Mouse (Mus musculus) liver, embryonic 16.5 days (tissue): ENCODE results near the gene Rorc. TPM values are rescaled to one million over a fixed set of nuclear protein-coding genes. Genes with fewer than 3 reads are reported as not detected.

Experiments
- ATAC-seq: fragments of 200-750 bp; cut with Nextera tagmentation; 2 replicates; pipeline ENCODE4 v1.8.0; 2017; ENCODE audit warnings: low read depth, mild to moderate bottlenecking, moderate number of reproducible peaks, moderate library complexity
- H3K27ac ChIP-seq: fragments of 300-500 bp; sonication (generic); 2 replicates; pipeline ENCODE4 v1.5.1; 2014; ENCODE audit warnings: mild to moderate bottlenecking, low read length
- H3K27me3 ChIP-seq: fragments of 300-500 bp; sonication (generic); 2 replicates; pipeline ENCODE4 v1.6.1; 2014; ENCODE audit warnings: low read depth, low read length, mixed read lengths; ENCODE audit not compliant: control insufficient read depth, insufficient read depth
- H3K36me3 ChIP-seq: fragments of 300-500 bp; sonication (generic); 2 replicates; pipeline ENCODE4 v1.6.1; 2014; ENCODE audit warnings: mild to moderate bottlenecking; ENCODE audit not compliant: control insufficient read depth, insufficient read depth
- H3K4me1 ChIP-seq: fragments of 300-500 bp; sonication (generic); 2 replicates; pipeline ENCODE4 v1.6.1; 2014; ENCODE audit warnings: low read depth, low read length, mixed read lengths; ENCODE audit not compliant: control insufficient read depth
- H3K4me2 ChIP-seq: fragments of 300-500 bp; sonication (generic); 2 replicates; pipeline ENCODE4 v1.6.1; 2014; ENCODE audit warnings: low read depth, low read length, mixed read lengths
- H3K4me3 ChIP-seq: fragments of 300-500 bp; sonication (generic); 2 replicates; pipeline ENCODE4 v1.5.1; 2014; ENCODE audit warnings: low read depth, mild to moderate bottlenecking, low read length
- H3K9ac ChIP-seq: fragments of 300-500 bp; sonication (generic); 2 replicates; pipeline ENCODE4 v1.6.1; 2014; ENCODE audit warnings: low read depth, low read length
- H3K9me3 ChIP-seq: fragments of 300-500 bp; sonication (generic); replicated peaks from 2 replicates; pipeline ENCODE4 v1.6.1; 2016; ENCODE audit warnings: low read length; ENCODE audit not compliant: control insufficient read depth
- WGBS: fragments of 180-500 bp; shearing (Covaris S2); extraction: QIAGEN DNeasy Blood & Tissue Kit; methylation state at CpG from one replicate; pipeline ENCODE4 v1.1.7; 2014; ENCODE audit not compliant: insufficient replicate concordance; 5-methylcytosine and 5-hydroxymethylcytosine counted together
- polyA plus RNA-seq: library from polyadenylated mRNA; unstranded; fragments of >200 nt; fragmentation: Nextera tagmentation; extraction: Ambion mirVana; gene quantifications from 2 replicates; pipeline ENCODE4 v1.2.1, GENCODE M21; 2015

Gene Rorc
- polyA plus RNA-seq, 1 experiment from 2014 or later = 2.3 TPM

DNA sequence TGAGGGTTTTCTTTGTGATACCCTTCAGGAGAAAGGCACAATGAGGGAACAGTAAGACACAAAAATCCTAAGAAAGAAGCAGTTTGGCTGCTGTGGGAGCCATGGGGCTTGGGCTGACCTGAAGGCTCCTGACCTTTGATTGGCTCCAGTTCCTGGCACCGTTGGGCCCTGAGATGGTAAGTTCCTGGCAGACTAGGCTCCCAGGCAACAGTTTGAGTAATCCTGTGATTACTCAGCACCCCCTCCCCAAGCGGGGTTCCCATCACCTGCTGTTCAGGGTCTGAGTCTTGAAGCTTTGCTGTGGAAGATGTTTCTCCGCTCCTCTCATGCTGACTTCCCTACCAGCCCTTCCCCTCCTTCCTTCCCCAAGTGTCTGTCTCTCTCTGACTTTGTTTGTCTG lies 10.9 kb downstream of the Rorc start:
- no peak overlapping the region for H3K4me2 ChIP-seq
- H3K4me3 ChIP-seq = no peak overlapping the region
- no peaks in the 10 kb centered on the region for H3K27me3 ChIP-seq
- WGBS = 50% methylated on average over 3 of the region's 3 CpGs
- no peak overlapping the region for H3K9ac ChIP-seq
- H3K9me3 ChIP-seq = no peaks in the 10 kb centered on the region
- H3K27ac ChIP-seq = no peak overlapping the region
- ATAC-seq = no peak
- no peaks in the 10 kb centered on the region for H3K36me3 ChIP-seq
- no peaks in the 10 kb centered on the region for H3K4me1 ChIP-seq

DNA sequence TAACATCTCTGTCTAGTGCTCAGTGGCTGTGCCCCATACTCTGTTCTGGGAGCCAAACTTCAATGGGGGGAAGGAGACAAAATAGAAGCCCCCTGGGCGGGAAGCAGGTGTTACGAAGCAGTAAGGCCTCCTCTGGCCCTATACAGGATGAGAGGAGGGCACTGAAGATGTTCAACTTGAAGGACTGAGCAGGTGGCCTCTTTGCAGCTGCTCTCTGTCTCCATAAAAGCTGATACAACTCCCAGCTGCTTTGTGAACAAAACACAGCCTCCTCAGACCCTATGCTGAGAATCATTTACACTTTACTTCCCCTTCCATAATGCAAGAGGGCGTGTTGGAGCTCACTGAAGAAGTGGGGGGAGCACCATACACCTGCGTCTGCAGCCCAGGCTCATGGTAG lies 14.1 kb downstream of the Rorc start:
- Histone ChIP-seq H3K4me3 (no peak overlapping the region), H3K36me3 (no peaks in the 10 kb centered on the region), H3K9ac (no peak overlapping the region), H3K27ac (no peak overlapping the region), H3K9me3 (no peaks in the 10 kb centered on the region), H3K4me2 (no peak overlapping the region), H3K4me1 (no peaks in the 10 kb centered on the region), H3K27me3 (no peaks in the 10 kb centered on the region)
- no peak for ATAC-seq
- 40% methylated on average over 4 of the region's 4 CpGs for WGBS

DNA sequence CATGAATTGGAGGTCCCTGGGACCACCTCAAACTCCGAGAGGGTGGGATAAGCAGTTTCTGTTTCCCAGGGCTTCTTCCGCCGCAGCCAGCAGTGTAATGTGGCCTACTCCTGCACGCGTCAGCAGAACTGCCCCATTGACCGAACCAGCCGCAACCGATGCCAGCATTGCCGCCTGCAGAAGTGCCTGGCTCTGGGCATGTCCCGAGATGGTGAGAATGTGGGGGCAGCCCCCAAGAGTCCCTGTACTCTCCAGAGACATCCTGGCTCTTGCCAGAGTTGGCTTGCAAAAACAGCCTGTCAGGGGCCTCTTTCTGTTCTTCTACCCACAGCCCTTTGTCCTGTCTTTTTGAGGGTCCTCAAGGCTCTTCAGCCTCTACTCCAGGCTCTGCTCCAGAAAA lies 14.8 kb downstream of the Rorc start:
- no peaks in the 10 kb centered on the region for H3K9me3 ChIP-seq
- no peak for ATAC-seq
- no peaks in the 10 kb centered on the region for H3K27me3 ChIP-seq
- H3K4me1 ChIP-seq = no peaks in the 10 kb centered on the region
- no peak overlapping the region for H3K9ac ChIP-seq
- no peak overlapping the region for H3K4me3 ChIP-seq
- 79% methylated on average over 10 of the region's 10 CpGs for WGBS
- H3K36me3 ChIP-seq = no peaks in the 10 kb centered on the region
- H3K27ac ChIP-seq = no peak overlapping the region
- no peak overlapping the region for H3K4me2 ChIP-seq

DNA sequence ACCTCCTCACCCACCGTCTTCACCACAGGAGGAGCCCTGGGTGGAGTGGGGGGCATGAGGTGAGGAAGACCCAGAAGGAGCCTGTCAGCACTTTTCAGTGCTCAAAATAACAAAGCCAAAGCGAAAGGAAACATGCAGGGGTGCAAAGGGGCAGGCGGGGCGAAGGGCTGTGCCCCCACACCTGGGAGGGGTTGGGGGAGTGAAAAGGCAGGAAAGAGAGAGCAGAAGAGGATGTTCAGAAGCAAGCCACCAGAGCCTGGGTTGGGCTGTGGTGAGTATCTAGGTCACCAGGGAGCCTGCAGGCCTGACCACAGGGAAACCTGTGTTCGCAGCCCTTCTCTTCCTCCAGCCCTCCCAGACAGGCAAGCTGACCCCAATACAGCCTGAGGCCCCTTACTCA lies 15.5 kb downstream of the Rorc start:
- 19% methylated on average over 5 of the region's 5 CpGs for WGBS
- Histone ChIP-seq H3K27me3 (no peaks in the 10 kb centered on the region), H3K27ac (no peak overlapping the region), H3K36me3 (no peaks in the 10 kb centered on the region), H3K9ac (no peak overlapping the region), H3K4me3 (no peak overlapping the region), H3K4me2 (no peak overlapping the region), H3K9me3 (no peaks in the 10 kb centered on the region), H3K4me1 (no peaks in the 10 kb centered on the region)
- no peak for ATAC-seq

DNA sequence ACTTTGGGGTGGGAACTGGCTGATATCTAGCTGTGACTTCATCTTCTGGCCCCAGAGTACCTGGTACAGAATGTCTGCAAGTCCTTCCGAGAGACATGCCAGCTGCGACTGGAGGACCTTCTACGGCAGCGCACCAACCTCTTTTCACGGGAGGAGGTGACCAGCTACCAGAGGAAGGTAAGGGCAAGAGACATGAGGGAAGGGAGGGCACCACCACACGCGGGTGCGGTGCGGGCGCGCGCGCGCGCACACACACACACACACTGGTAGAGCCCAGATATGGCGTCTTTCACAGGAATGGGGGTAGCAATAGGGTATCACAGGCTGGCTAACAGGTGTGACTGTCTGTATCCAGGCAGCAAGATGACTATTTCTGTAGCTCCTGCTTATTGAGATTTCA lies 16.8 kb downstream of the Rorc start:
- H3K4me3 ChIP-seq = no peak overlapping the region
- H3K4me1 ChIP-seq = no peaks in the 10 kb centered on the region
- H3K9me3 ChIP-seq = no peaks in the 10 kb centered on the region
- no peak overlapping the region for H3K9ac ChIP-seq
- no peak overlapping the region for H3K4me2 ChIP-seq
- no peak for ATAC-seq
- 80% methylated on average over 16 of the region's 16 CpGs for WGBS
- no peaks in the 10 kb centered on the region for H3K36me3 ChIP-seq
- H3K27me3 ChIP-seq = no peaks in the 10 kb centered on the region
- no peak overlapping the region for H3K27ac ChIP-seq

DNA sequence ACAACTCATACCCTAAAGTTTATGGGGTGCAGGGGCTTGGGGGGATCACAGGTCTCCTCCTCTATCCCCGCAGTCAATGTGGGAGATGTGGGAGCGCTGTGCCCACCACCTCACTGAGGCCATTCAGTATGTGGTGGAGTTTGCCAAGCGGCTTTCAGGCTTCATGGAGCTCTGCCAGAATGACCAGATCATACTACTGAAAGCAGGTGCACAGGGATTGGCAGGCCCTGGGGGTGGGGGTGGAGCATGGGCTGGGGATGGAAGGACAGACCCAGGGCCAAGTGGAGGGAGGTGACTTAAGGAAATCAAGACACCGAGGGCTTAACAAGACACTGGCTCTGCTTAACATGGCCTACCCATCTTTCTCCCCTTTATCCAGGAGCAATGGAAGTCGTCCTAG lies 18.4 kb downstream of the Rorc start:
- H3K36me3 ChIP-seq = no peaks in the 10 kb centered on the region
- H3K4me1 ChIP-seq = no peaks in the 10 kb centered on the region
- H3K9ac ChIP-seq = no peak overlapping the region
- no peaks in the 10 kb centered on the region for H3K9me3 ChIP-seq
- no peak for ATAC-seq
- WGBS = 58% methylated on average over 5 of the region's 5 CpGs
- H3K4me3 ChIP-seq = no peak overlapping the region
- no peak overlapping the region for H3K27ac ChIP-seq
- H3K4me2 ChIP-seq = no peak overlapping the region
- H3K27me3 ChIP-seq = no peaks in the 10 kb centered on the region

DNA sequence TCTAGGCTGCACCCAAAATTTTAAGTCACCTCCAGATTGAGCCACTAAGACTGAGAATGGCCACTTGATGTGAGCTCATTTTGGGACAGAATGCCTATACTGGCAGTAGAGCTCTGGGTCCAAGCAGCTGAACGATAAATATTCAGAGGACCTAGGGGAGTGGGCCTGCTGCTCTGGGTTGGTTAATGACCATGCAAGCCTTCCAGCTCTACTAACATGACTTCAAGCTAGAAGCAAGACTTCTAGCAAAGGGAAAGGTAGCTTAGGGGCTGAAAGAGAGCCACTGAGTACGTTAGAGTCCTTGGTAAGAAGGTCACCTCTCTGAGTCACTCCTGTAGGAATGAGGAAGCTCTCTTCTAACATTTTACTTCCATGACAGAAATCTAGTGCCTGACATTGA lies 19.5 kb downstream of the Rorc start:
- Histone ChIP-seq H3K9me3 (no peaks in the 10 kb centered on the region), H3K27me3 (peaks cover 3% of the 10 kb centered on the region; the same call in 1 of the 2 replicates), H3K4me3 (no peak overlapping the region), H3K4me2 (no peak overlapping the region), H3K27ac (no peak overlapping the region), H3K36me3 (no peaks in the 10 kb centered on the region), H3K4me1 (no peaks in the 10 kb centered on the region), H3K9ac (no peak overlapping the region)
- 58% methylated on average over 2 of the region's 2 CpGs for WGBS
- no peak for ATAC-seq

DNA sequence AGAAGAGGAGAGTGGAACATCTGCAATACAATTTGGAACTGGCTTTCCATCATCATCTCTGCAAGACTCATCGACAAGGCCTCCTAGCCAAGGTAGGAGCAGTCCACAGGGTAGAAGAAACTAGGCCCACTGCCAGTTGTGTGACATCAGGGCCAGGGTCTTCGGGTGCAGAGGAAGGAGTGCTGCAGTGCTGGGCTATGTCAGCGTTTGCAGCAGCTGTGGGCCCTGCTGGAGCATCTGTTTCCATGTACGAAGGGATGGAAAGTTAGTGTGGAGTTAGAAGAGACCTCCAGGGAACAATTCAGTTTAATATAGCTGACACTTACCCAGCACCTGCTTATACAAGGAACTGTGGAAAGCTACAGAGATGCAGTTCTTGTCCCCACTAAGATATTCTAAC lies 20.5 kb downstream of the Rorc start:
- Histone ChIP-seq H3K9me3 (no peaks in the 10 kb centered on the region), H3K4me1 (no peaks in the 10 kb centered on the region), H3K36me3 (no peaks in the 10 kb centered on the region), H3K9ac (no peak overlapping the region), H3K4me2 (no peak overlapping the region), H3K27ac (no peak overlapping the region), H3K4me3 (no peak overlapping the region), H3K27me3 (peaks cover 7% of the 10 kb centered on the region)
- no peak for ATAC-seq
- WGBS = 54% methylated on average over 4 of the region's 4 CpGs

DNA sequence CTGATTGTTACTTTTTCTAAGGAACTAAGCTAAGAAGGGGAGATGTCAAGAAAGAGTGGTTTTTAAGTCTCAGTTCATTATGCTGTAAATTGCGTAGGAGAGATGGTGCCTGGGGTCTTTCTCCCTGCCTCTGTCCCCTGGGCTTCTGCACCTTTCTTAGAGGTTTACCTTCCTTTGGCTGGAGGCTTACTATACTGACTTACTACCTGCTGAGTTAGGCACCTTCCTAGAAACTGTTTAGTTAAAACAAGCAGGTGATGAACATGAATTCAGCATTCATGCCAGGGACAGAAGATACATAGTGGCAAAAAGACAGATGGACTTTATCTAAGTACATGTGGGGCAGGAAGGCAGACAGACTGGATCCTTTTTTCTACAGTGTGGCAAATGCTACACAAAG lies 23.7 kb downstream of the Rorc start:
- H3K27me3 ChIP-seq = peaks cover 38% of the 10 kb centered on the region

DNA sequence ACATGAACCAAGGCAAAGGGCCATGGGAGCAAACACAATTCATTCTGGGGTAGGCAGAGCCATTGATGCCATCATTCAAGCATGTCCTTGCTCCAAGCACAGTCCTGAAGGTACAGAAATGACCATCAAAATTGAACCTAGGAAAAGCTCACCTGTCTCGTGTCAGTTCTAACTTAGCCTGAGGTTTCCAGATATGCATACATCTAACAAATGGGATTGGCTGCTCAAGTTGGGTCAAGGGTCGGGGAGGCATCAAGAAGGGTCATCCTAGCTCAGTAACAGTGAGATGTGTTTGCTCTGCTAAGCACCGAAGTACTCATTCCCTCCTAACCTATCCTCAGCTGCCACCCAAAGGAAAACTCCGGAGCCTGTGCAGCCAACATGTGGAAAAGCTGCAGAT lies 24.3 kb downstream of the Rorc start:
- ATAC-seq = no peak
- 54% methylated on average over 4 of the region's 4 CpGs for WGBS
- H3K27ac ChIP-seq = no peak overlapping the region
- no peaks in the 10 kb centered on the region for H3K4me1 ChIP-seq
- H3K4me2 ChIP-seq = no peak overlapping the region
- no peaks in the 10 kb centered on the region for H3K9me3 ChIP-seq
- H3K36me3 ChIP-seq = no peaks in the 10 kb centered on the region
- H3K9ac ChIP-seq = no peak overlapping the region
- no peak overlapping the region for H3K4me3 ChIP-seq
- peaks cover 38% of the 10 kb centered on the region for H3K27me3 ChIP-seq

More for the DNA sequence above, 23.7 kb downstream of the Rorc start:
- no peak for ATAC-seq
- no peak overlapping the region for H3K4me2 ChIP-seq
- no peaks in the 10 kb centered on the region for H3K36me3 ChIP-seq
- no peaks in the 10 kb centered on the region for H3K4me1 ChIP-seq
- 57% methylated on average over 1 of the region's 1 CpGs for WGBS
- H3K9ac ChIP-seq = no peak overlapping the region
- H3K4me3 ChIP-seq = no peak overlapping the region
- H3K9me3 ChIP-seq = no peaks in the 10 kb centered on the region
- no peak overlapping the region for H3K27ac ChIP-seq
